Mouse (Mus musculus) liver, embryonic 16.5 days (tissue): ENCODE results near the gene Dusp6. TPM values are rescaled to one million over a fixed set of nuclear protein-coding genes. Genes with fewer than 3 reads are reported as not detected.
A peak's percentile ranks its signal among the peaks of the same experiment; 100 is the strongest.

Experiments used
- ATAC-seq: fragments of 200-750 bp; cut with Nextera tagmentation; 2 replicates; pipeline ENCODE4 v1.8.0; 2017; ENCODE audit warnings: low read depth, mild to moderate bottlenecking, moderate number of reproducible peaks, moderate library complexity
- H3K27ac ChIP-seq: fragments of 300-500 bp; sonication (generic); 2 replicates; pipeline ENCODE4 v1.5.1; 2014; ENCODE audit warnings: mild to moderate bottlenecking, low read length
- H3K27me3 ChIP-seq: fragments of 300-500 bp; sonication (generic); 2 replicates; pipeline ENCODE4 v1.6.1; 2014; ENCODE audit warnings: low read depth, low read length, mixed read lengths; ENCODE audit not compliant: control insufficient read depth, insufficient read depth
- H3K36me3 ChIP-seq: fragments of 300-500 bp; sonication (generic); 2 replicates; pipeline ENCODE4 v1.6.1; 2014; ENCODE audit warnings: mild to moderate bottlenecking; ENCODE audit not compliant: control insufficient read depth, insufficient read depth
- H3K4me1 ChIP-seq: fragments of 300-500 bp; sonication (generic); 2 replicates; pipeline ENCODE4 v1.6.1; 2014; ENCODE audit warnings: low read depth, low read length, mixed read lengths; ENCODE audit not compliant: control insufficient read depth
- H3K4me2 ChIP-seq: fragments of 300-500 bp; sonication (generic); 2 replicates; pipeline ENCODE4 v1.6.1; 2014; ENCODE audit warnings: low read depth, low read length, mixed read lengths
- H3K4me3 ChIP-seq: fragments of 300-500 bp; sonication (generic); 2 replicates; pipeline ENCODE4 v1.5.1; 2014; ENCODE audit warnings: low read depth, mild to moderate bottlenecking, low read length
- H3K9ac ChIP-seq: fragments of 300-500 bp; sonication (generic); 2 replicates; pipeline ENCODE4 v1.6.1; 2014; ENCODE audit warnings: low read depth, low read length
- H3K9me3 ChIP-seq: fragments of 300-500 bp; sonication (generic); replicated peaks from 2 replicates; pipeline ENCODE4 v1.6.1; 2016; ENCODE audit warnings: low read length; ENCODE audit not compliant: control insufficient read depth
- WGBS: fragments of 180-500 bp; shearing (Covaris S2); extraction: QIAGEN DNeasy Blood & Tissue Kit; methylation state at CpG from one replicate; pipeline ENCODE4 v1.1.7; 2014; ENCODE audit not compliant: insufficient replicate concordance; 5-methylcytosine and 5-hydroxymethylcytosine counted together
- polyA plus RNA-seq: library from polyadenylated mRNA; unstranded; fragments of >200 nt; fragmentation: Nextera tagmentation; extraction: Ambion mirVana; gene quantifications from 2 replicates; pipeline ENCODE4 v1.2.1, GENCODE M21; 2015

Dusp6 gene
- polyA plus RNA-seq, 1 experiment from 2014 or later: 29.0 TPM

DNA sequence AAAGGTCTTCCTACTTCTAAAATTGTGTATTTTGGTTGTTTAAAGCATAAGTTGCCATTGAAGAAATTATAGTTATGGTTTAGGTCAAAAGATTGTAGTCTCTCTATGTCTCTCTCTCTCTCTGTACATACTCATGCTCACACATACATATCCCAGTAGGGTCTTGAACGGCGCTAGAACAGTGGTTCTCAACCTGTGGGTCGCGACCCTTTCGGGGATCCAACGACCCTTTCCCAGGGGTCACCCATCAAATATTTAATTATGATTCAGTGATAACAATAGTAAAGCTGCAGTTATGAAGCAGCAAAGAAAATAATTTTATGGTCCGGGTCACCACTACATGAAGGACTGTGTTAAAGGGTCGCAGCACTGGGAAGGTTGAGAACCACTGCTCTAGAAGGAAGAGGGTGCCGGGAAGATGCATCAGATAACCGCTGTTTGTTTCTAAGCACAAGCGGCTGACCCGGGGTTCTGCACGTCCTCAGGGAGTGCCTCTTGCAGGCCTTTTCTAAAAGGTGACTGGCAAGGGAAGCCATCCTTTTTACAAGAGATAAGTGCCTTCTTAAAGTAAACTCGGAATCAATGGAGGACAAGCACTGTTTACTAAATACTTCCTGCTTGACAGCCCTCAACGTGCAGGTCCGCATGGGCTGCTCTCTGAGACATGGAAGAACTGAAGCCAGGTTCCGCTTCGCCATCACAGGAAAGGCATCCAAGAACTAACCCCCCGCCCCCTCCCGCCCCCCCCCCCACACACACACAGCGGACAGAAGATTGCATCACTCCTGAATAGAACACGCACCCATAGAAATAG is 16.2 kb downstream of the Dusp6 start:
- no peaks in the 10 kb centered on the region for H3K9me3 ChIP-seq
- no peak overlapping the region for H3K4me3 ChIP-seq
- no peaks in the 10 kb centered on the region for H3K36me3 ChIP-seq
- peak overlapping the region; percentile 12; the same call in 1 of the 2 replicates for H3K4me2 ChIP-seq
- ATAC-seq: no peak
- H3K4me1 ChIP-seq: no peaks in the 10 kb centered on the region
- 35% methylated on average over 22 of the region's 22 CpGs for WGBS
- H3K9ac ChIP-seq: no peak overlapping the region
- no peaks in the 10 kb centered on the region for H3K27me3 ChIP-seq
- no peak overlapping the region for H3K27ac ChIP-seq

DNA sequence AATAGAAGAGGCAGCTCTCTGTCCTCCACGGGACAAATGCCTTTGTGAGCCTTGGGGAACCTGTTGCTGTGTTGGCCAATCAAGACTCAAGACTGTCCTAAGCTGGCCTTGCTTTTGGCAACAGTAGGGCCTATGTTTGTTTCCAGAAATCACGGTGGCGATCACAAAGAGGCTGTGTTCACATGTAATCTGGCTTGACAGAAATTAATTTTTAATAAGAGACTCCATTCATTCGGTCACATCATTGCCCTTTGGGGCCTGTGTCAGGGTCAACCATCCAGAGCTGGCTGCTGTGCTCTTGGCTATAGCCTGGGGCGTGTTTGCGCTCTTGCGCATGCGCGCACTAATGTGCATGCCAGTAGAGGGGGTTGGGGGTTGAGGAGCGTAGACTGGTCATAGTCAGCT is 21.0 kb downstream of the Dusp6 start:
- Histone ChIP-seq H3K36me3 (no peaks in the 10 kb centered on the region), H3K27me3 (no peaks in the 10 kb centered on the region), H3K4me1 (no peaks in the 10 kb centered on the region), H3K9me3 (no peaks in the 10 kb centered on the region), H3K27ac (no peak overlapping the region), H3K4me2 (no peak overlapping the region), H3K9ac (no peak overlapping the region), H3K4me3 (no peak overlapping the region)
- 81% methylated on average over 10 of the region's 10 CpGs for WGBS
- ATAC-seq: no peak

DNA sequence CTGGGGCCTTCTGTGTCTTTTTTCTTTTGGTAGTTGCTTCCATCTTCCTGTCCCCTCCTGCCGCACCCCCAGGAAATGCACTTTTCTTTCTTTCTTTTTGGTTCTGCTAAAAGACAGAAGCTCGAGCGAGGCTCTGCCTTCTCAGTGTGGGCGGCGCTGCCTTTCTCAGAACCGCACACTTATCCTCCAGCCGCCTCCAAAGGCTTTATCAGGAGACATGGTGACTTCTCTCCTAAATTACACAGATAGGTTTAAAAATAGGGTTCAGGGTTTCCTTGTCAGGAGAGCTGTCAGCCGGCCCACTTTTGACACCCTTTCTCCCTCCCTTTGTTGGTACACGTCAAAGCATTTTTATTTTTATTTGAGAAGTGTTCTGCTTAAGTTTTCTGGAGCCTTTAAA is 21.9 kb downstream of the Dusp6 start:
- Histone ChIP-seq H3K27me3 (no peaks in the 10 kb centered on the region), H3K9ac (no peak overlapping the region), H3K27ac (no peak overlapping the region), H3K9me3 (no peaks in the 10 kb centered on the region), H3K4me3 (no peak overlapping the region), H3K4me2 (no peak overlapping the region), H3K4me1 (no peaks in the 10 kb centered on the region), H3K36me3 (no peaks in the 10 kb centered on the region)
- ATAC-seq: no peak
- WGBS: 36% methylated on average over 9 of the region's 9 CpGs

DNA sequence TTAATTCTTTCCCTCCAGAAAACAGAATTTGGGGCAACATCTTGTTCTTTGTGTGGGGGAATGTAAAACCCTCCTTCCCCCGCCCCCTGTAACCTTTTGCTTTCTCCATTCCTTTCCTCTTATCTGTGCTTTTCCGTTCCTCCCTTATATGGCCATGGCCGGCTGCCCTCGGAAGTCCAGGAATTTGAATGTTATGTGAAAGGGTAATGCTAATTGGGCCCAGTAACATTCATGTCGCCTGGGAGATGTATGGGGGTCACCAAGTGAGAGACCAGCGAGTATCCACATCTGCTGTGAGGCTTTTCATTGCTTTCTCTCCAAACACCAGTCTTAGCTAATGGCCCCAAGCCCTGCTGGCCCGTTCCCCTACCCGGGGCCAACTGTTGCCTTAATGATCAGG is 22.7 kb downstream of the Dusp6 start:
- H3K9ac ChIP-seq: no peak overlapping the region
- H3K27me3 ChIP-seq: no peaks in the 10 kb centered on the region
- H3K4me1 ChIP-seq: no peaks in the 10 kb centered on the region
- no peaks in the 10 kb centered on the region for H3K9me3 ChIP-seq
- no peak overlapping the region for H3K4me2 ChIP-seq
- no peaks in the 10 kb centered on the region for H3K36me3 ChIP-seq
- H3K4me3 ChIP-seq: no peak overlapping the region
- 47% methylated on average over 8 of the region's 8 CpGs for WGBS
- no peak for ATAC-seq
- no peak overlapping the region for H3K27ac ChIP-seq

DNA sequence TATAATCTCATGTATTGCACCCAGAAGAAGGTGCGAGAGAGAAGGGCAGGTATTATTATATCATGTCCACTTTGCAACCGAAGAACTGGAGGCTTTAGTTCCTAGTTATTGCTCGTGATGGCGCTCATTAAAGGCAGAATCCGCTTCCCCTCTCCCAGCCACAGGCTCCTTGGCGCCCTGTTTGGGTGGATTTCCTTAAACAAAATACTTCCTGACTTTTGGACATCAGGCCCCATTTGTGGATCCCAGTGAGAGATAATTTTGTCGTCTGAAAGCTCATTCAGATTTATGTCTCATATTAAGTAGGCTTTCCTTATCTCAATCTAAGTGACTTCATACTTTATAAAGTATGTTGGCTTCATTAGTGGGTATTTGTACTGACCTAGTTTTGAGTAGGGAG is 23.2 kb downstream of the Dusp6 start:
- H3K4me2 ChIP-seq: no peak overlapping the region

DNA sequence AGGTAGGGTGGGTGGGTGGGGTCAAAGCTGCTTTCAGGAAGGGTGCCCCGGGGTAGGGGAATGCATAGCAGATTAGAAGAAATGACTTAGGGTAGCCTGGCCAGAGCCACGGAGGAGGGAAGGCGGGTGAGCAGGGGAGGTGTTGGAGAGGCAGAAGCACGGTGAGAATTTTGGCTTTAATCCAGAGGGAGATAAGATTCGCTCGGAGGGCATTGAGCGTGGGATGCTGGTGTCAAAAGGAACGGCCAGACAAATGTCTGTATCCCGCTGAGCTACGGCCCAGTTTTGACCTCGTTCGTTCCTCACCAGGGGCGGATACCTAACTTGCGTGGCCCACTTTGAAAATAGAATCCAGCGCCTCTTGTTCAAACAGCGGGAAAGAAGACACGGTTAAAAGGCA is 23.8 kb downstream of the Dusp6 start:
- Histone ChIP-seq H3K9me3 (no peaks in the 10 kb centered on the region), H3K4me3 (peak overlapping the region; percentile 29; the same call in 1 of the 2 replicates), H3K4me2 (peak overlapping the region; percentile 46), H3K27me3 (no peaks in the 10 kb centered on the region), H3K27ac (no peak overlapping the region), H3K36me3 (no peaks in the 10 kb centered on the region), H3K4me1 (no peaks in the 10 kb centered on the region), H3K9ac (no peak overlapping the region)
- no peak for ATAC-seq
- 16% methylated on average over 17 of the region's 17 CpGs for WGBS

More for the DNA sequence above, 23.2 kb downstream of the Dusp6 start:
- H3K4me3 ChIP-seq: no peak overlapping the region
- H3K9ac ChIP-seq: no peak overlapping the region
- WGBS: 50% methylated on average over 7 of the region's 7 CpGs
- no peaks in the 10 kb centered on the region for H3K27me3 ChIP-seq
- H3K27ac ChIP-seq: no peak overlapping the region
- no peaks in the 10 kb centered on the region for H3K9me3 ChIP-seq
- ATAC-seq: no peak
- no peaks in the 10 kb centered on the region for H3K4me1 ChIP-seq
- no peaks in the 10 kb centered on the region for H3K36me3 ChIP-seq

DNA sequence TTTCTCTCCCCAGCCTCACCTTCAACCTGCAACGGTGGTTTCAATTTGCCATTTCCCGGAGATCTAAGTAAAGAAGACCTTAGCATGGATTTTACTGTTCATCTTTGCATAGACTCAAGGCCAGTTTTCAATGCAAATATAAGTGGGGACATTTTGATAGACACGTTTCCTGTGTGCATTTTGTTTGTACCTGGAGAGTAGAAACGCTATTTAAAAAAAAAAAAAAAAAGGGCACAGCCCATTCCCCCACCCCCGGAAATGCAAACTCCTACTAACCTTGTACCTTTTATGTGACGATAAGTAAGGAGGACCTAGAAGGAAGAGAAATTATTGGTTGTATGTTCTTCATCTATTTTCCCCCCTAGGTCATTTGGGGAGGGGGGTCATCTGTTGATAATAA is 24.2 kb downstream of the Dusp6 start:
- Histone ChIP-seq H3K27me3 (no peaks in the 10 kb centered on the region), H3K9me3 (no peaks in the 10 kb centered on the region), H3K27ac (no peak overlapping the region), H3K4me2 (peak overlapping the region; percentile 46), H3K9ac (no peak overlapping the region), H3K4me1 (no peaks in the 10 kb centered on the region), H3K4me3 (peak overlapping the region; percentile 29; the same call in 1 of the 2 replicates), H3K36me3 (no peaks in the 10 kb centered on the region)
- 34% methylated on average over 6 of the region's 6 CpGs for WGBS
- no peak for ATAC-seq

DNA sequence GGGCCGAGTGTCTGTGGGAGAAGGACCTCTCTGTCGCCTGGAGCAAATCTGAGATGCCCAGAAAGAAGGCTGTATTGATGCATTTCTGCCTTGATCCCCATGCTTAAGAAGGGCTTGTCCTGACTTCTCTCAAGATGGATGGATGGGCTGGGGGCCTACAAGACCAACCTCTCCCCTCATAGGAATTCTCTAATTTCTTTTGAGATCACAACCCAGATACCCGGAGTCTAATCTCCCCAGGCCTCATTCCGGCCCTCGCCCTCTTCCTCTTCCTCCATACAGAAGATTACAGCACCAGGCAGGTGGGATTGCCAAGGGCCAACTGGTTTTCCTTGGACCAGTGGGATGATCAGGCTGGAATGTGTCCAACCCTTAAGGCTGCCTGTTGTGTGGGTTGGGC is 26.1 kb downstream of the Dusp6 start:
- Histone ChIP-seq H3K27me3 (no peaks in the 10 kb centered on the region), H3K9ac (no peak overlapping the region), H3K36me3 (no peaks in the 10 kb centered on the region), H3K4me1 (no peaks in the 10 kb centered on the region), H3K27ac (no peak overlapping the region), H3K4me2 (no peak overlapping the region), H3K4me3 (no peak overlapping the region), H3K9me3 (no peaks in the 10 kb centered on the region)
- ATAC-seq: no peak
- WGBS: 64% methylated on average over 5 of the region's 5 CpGs

DNA sequence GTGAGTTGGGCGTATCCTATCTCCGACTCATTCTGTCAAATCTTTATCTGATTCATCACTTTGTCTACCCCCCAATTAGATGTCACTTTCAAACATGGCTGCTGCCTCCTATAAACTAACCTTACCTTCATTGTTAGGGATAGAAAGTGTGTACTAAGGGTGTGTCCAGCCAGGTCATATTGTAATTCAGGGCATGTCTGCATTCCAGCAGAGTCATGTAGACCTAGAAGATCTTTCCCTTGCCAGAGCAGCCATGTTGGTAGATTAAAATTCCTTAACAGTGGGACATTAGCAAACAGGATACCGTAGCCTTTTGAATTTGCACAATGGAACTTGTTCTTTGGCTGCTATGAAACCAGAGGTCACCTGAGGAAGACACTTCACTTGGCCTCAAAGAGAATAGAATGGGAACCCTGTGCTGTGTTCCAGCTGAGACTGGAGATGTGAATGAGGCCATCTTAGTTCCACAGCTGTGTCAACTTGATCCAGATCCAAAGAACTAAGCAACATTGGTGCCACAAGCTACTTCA is 30.1 kb downstream of the Dusp6 start:
- Histone ChIP-seq H3K36me3 (no peaks in the 10 kb centered on the region), H3K4me3 (no peak overlapping the region), H3K9me3 (no peaks in the 10 kb centered on the region), H3K27me3 (no peaks in the 10 kb centered on the region), H3K4me1 (no peaks in the 10 kb centered on the region), H3K9ac (no peak overlapping the region), H3K27ac (no peak overlapping the region), H3K4me2 (no peak overlapping the region)
- ATAC-seq: no peak
- 56% methylated on average over 3 of the region's 3 CpGs for WGBS
